Mouse (Mus musculus) embryonic fibroblast, embryonic 13.5 days (primary cell): Measurements from ENCODE around the gene Osm.

Experiments used
- CTCF ChIP-seq: IDR thresholded peaks from 2 replicates; pipeline ENCODE4 v1.5.1; 2011; ENCODE audit warnings: mild to moderate bottlenecking, control low read depth, low read length, moderate library complexity, borderline replicate concordance; ENCODE audit not compliant: insufficient read depth
- POLR2A ChIP-seq: IDR thresholded peaks from 2 replicates; pipeline ENCODE4 v1.6.1; 2011; ENCODE audit warnings: low read depth, mild to moderate bottlenecking, control low read depth, low read length, moderate library complexity

DNA sequence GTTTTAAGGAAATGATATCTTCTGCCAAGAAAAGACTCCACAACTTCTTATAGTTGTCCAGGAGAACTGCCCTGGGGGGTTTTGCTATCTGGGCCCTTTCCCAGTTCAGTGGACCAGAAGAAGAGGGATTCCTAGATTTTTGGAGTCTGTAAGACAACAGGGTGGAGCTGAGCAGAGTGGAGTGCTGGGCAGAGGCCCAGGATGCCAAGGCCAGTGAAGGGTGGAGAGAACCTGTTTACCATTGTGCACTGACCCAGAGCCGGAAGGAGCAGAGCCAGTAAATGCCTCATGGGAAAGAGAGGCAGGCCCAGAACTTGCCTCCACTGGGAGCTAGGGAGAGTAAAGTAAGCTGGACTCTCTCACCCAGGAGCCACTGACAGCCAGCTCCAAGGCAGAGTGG is 38.5 kb upstream of the Osm start:
- TF ChIP-seq CTCF (no peak), POLR2A (no peak)
